ENCODE assay signal across 9 mouse cellular contexts in the genomic region with DNA sequence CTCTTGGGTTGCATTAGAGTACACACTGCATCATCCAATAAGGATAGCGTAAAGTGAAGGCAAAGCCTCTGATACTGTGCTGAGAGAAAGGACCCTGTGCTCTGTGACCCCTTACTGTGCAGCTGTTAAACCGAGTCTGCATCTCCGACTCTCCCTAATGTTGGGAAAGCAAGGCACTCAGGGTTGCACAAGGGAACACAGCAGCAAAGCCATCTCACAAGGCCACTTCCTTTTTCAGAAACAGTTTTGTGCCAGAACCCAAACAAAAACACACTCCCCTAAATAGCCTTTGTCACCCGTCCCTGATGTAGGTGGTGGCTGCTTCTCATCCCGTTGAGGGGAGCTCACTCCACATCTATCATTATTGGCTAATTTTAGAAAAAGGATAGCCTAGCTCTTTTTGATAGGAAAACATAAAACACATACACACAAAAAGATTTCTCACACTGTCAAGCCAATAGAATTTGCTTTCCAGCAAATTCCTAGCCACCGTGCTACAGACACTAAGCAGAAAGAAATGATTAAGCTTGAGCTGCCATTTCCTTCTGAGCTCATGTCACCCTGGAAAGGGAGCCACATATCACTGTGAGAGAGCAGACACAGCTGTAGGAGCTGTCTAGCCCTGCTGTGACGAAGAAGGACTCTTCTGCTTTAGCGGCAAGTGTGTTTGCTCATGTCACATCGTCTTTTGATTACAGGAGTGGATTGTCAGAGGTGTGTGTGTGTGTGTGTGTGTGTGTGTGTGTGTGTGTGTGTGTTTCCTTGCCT.
DNase-seq lines count a peak whose midpoint lies in the region; ATAC-seq and TF ChIP-seq lines count a peak whose summit lies in the region.
"Had no signal": no experiment of that assay in that cellular context is flagged by ENCODE, and none has a peak within 500 bp of the region (broad histone marks: within the 10 kb centered on the region; RNA-seq: fewer than 3 reads in every experiment).

No protein-coding gene starts in this region.

- WGBS in heart, embryonic 14.5 days: 18% methylated on average over 9 of the region's 9 CpGs
- 17% methylated on average over 9 of the region's 9 CpGs for WGBS in kidney, postnatal 0 days
- WGBS in neural tube, embryonic 15.5 days: 39% methylated on average over 9 of the region's 9 CpGs

- H3K4me3 ChIP-seq in heart, embryonic 14.5 days (ENCODE audit: control insufficient read depth in 1 of 2, insufficient read depth in 1 of 2, low read depth in 1 of 2, low read length in 2 of 2): no peak overlapping the region
- no peak overlapping the region for H3K4me3 ChIP-seq in kidney, postnatal 0 days (replicated peaks; ENCODE audit: low read depth, low read length)
- no peak overlapping the region for H3K4me3 ChIP-seq in neural tube, embryonic 15.5 days (replicated peaks)
- H3K4me3 ChIP-seq: forebrain, embryonic 13.5 days had no signal

- peaks cover 5 to 8% of the 10 kb centered on the region in 2 experiments; a peak in 2 of 4 replicates for H3K4me1 ChIP-seq in heart, embryonic 14.5 days (ENCODE audit: control insufficient read depth in 2 of 2, insufficient read depth in 2 of 2, low read length in 2 of 2)
- no peaks in the 10 kb centered on the region for H3K4me1 ChIP-seq in kidney, postnatal 0 days (replicated peaks; ENCODE audit: insufficient read depth, low read length)
- no peaks in the 10 kb centered on the region for H3K4me1 ChIP-seq in neural tube, embryonic 15.5 days
- H3K4me1 ChIP-seq: forebrain, embryonic 13.5 days had no signal

- H3K27me3 ChIP-seq in heart, embryonic 14.5 days (ENCODE audit: control insufficient read depth, insufficient read depth, low read length): no peaks in the 10 kb centered on the region
- H3K27me3 ChIP-seq in kidney, postnatal 0 days (ENCODE audit: insufficient read depth, low read length): no peaks in the 10 kb centered on the region
- H3K27me3 ChIP-seq in neural tube, embryonic 15.5 days (replicated peaks): no peaks in the 10 kb centered on the region
- H3K27me3 ChIP-seq: forebrain, embryonic 13.5 days had no signal

- no peaks in the 10 kb centered on the region for H3K36me3 ChIP-seq in heart, embryonic 14.5 days (ENCODE audit: control insufficient read depth, insufficient read depth, low read length)
- no peaks in the 10 kb centered on the region for H3K36me3 ChIP-seq in kidney, postnatal 0 days (ENCODE audit: insufficient read depth, low read length)
- no peaks in the 10 kb centered on the region for H3K36me3 ChIP-seq in neural tube, embryonic 15.5 days

- H3K9me3 ChIP-seq in heart, embryonic 14.5 days (ENCODE audit: control insufficient read depth, low read length): no peaks in the 10 kb centered on the region
- no peaks in the 10 kb centered on the region for H3K9me3 ChIP-seq in kidney, postnatal 0 days (replicated peaks; ENCODE audit: low read length)
- no peaks in the 10 kb centered on the region for H3K9me3 ChIP-seq in neural tube, embryonic 15.5 days (replicated peaks)
- H3K9me3 ChIP-seq: forebrain, embryonic 13.5 days had no signal

- H3K9ac ChIP-seq in heart, embryonic 14.5 days (ENCODE audit: low read length): no peak overlapping the region
- H3K9ac ChIP-seq in kidney, postnatal 0 days (ENCODE audit: low read depth, low read length): no peak overlapping the region
- H3K9ac ChIP-seq in neural tube, embryonic 15.5 days (replicated peaks): no peak overlapping the region
- H3K9ac ChIP-seq: forebrain, embryonic 13.5 days had no signal

- peak overlapping the region in 1 of 2 experiments; percentile 25; a peak in 1 of 4 replicates for H3K27ac ChIP-seq in heart, embryonic 14.5 days (replicated peaks in 1 of 2; ENCODE audit: control insufficient read depth in 1 of 2, insufficient read depth in 1 of 2, low read depth in 2 of 2, low read length in 2 of 2)
- 0 out of 2 replicates have a peak overlapping the region, but pooled peaks have one; percentile 25 for H3K27ac ChIP-seq in kidney, postnatal 0 days
- no peak overlapping the region for H3K27ac ChIP-seq in neural tube, embryonic 15.5 days (replicated peaks)
- H3K27ac ChIP-seq: forebrain, embryonic 13.5 days had no signal

- peak overlapping the region; percentile 2; the same call in 1 of the 2 replicates for H3K4me2 ChIP-seq in heart, embryonic 14.5 days (ENCODE audit: low read length)
- 0 out of 2 replicates have a peak overlapping the region, but pooled peaks have one; percentile 18 for H3K4me2 ChIP-seq in kidney, postnatal 0 days (ENCODE audit: low read length)
- no peak overlapping the region for H3K4me2 ChIP-seq in neural tube, embryonic 15.5 days
- H3K4me2 ChIP-seq: forebrain, embryonic 13.5 days had no signal

- no peak for ATAC-seq in heart, embryonic 14.5 days (ENCODE audit: insufficient number of reproducible peaks, insufficient read depth, low FRiP score, low read depth)
- ATAC-seq in kidney, postnatal 0 days (replicated peaks; ENCODE audit: low FRiP score, low read depth): peak; percentile 54; the same call in 1 of the 2 replicates
- peak; percentile 45; the same call in 1 of the 2 replicates for ATAC-seq in neural tube, embryonic 15.5 days (ENCODE audit: low FRiP score)
- ATAC-seq: forebrain, embryonic 13.5 days had no signal

- no peak for TF ChIP-seq CTCF in kidney, postnatal 0 days (IDR thresholded peaks at IDR 0.05; ENCODE audit: low read depth)

- peak; percentile 10 for DNase-seq in kidney, adult 9 months
- no peak for DNase-seq in kidney, postnatal 25 days
- peak; percentile 79 for DNase-seq in kidney, postnatal 0 days (ENCODE audit: low spot score)
- no peak for DNase-seq in cerebellum, postnatal 36 days
- no peak for DNase-seq in layer of hippocampus, postnatal 36 days
- DNase-seq: right cerebral cortex, postnatal 14 days had no signal

Comparison
In these comparisons a context has a peak if more than half of its experiments do, and no peak if none do; other contexts are left out.
1. DNase-seq: peak in kidney, adult 9 months (single experiment) and kidney, postnatal 0 days (single experiment); none in kidney, postnatal 25 days (0 of 2), cerebellum, postnatal 36 days (0 of 2) and layer of hippocampus, postnatal 36 days (0 of 2).